Mouse (Mus musculus) midbrain, embryonic 15.5 days (tissue): ENCODE measurements at regions not wholly inside any gene's neighbourhood (a gene's known extent, or its start where the extent isn't known, plus 50 kb on each side); places are given as distances from the start of the nearest gene placed in this dataset.
A peak's percentile ranks its signal among the peaks of the same experiment; 100 is the strongest.

Experiments used
- ATAC-seq: fragments of 200-750 bp; cut with Nextera tagmentation; replicated peaks from 2 replicates; pipeline ENCODE4 v1.8.0; 2017; ENCODE audit warnings: moderate TSS enrichment
- H3K27ac ChIP-seq: fragments of 300-500 bp; sonication (generic); 2 replicates; pipeline ENCODE4 v1.5.1; 2015; ENCODE audit warnings: mild to moderate bottlenecking, inconsistent platforms
- H3K27me3 ChIP-seq: fragments of 300-500 bp; sonication (generic); replicated peaks from 2 replicates; pipeline ENCODE4 v1.6.1; 2015; ENCODE audit warnings: inconsistent platforms
- H3K36me3 ChIP-seq: fragments of 300-500 bp; sonication (generic); replicated peaks from 2 replicates; pipeline ENCODE4 v1.6.1; 2015; ENCODE audit warnings: inconsistent platforms
- H3K4me1 ChIP-seq: fragments of 300-500 bp; sonication (generic); 2 replicates; pipeline ENCODE4 v1.6.1; 2015; ENCODE audit warnings: inconsistent platforms
- H3K4me2 ChIP-seq: fragments of 300-500 bp; sonication (generic); 2 replicates; pipeline ENCODE4 v1.6.1; 2015; ENCODE audit warnings: inconsistent platforms, mild to moderate bottlenecking, moderate library complexity
- H3K4me3 ChIP-seq: fragments of 300-500 bp; sonication (generic); 2 replicates; pipeline ENCODE4 v1.5.1; 2015; ENCODE audit warnings: mild to moderate bottlenecking, inconsistent platforms
- H3K9ac ChIP-seq: fragments of 300-500 bp; sonication (generic); 2 replicates; pipeline ENCODE4 v1.6.1; 2015; ENCODE audit warnings: mild to moderate bottlenecking, inconsistent platforms
- H3K9me3 ChIP-seq: fragments of 300-500 bp; sonication (generic); 2 replicates; pipeline ENCODE4 v1.6.1; 2016; ENCODE audit warnings: inconsistent platforms
- WGBS: fragments of 180-500 bp; shearing (Covaris S2); methylation state at CpG from one replicate; pipeline ENCODE4 v1.1.7; 2015; ENCODE audit warnings: mixed read lengths; 5-methylcytosine and 5-hydroxymethylcytosine counted together

DNA sequence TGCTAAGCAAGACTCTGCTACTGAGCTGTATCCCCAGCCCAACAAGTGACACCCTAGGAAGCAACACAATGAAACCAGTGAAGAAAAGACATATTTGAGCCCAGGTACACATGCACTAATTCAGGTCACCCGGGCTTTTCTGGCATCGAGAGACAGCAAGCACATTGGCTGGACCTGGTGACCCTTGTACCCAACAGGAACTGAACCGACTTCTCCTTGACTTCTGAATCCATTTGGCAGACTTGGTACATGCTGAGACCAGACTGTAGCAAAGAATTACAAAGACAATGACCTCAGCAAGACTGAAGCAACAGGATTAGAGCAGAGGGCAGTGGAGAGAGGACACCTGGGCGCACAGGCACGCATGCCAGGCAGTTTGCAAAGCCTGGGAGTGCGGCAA, 79.1 kb downstream of the Sema4f start:
- no peak for ATAC-seq
- no peak overlapping the region for H3K27ac ChIP-seq
- no peaks in the 10 kb centered on the region for H3K36me3 ChIP-seq
- no peak overlapping the region for H3K4me3 ChIP-seq
- H3K4me2 ChIP-seq: no peak overlapping the region
- no peaks in the 10 kb centered on the region for H3K27me3 ChIP-seq
- no peaks in the 10 kb centered on the region for H3K4me1 ChIP-seq
- WGBS: 67% methylated on average over 6 of the region's 6 CpGs
- no peak overlapping the region for H3K9ac ChIP-seq
- no peaks in the 10 kb centered on the region for H3K9me3 ChIP-seq

DNA sequence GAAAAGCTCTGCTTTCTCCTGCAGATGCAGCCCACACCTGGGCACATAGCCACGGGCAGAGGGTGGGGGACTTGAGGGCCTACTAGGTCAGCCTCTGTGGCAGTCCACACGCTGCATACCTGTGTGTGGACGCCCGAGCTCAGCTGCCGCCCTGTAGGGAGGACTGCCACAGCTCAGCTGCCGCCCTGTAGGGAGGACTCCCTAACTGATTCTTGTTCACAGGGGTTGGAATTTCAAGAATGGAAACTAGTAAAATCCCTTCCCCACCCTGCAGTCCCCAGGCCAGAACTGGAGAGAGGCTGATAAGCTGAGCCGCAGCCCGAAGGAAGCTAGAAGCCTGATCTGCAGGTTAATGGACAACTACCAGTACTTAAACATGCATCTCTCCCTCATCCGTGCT, 82.0 kb upstream of the Hk2 start:
- ATAC-seq: no peak
- Histone ChIP-seq H3K4me2 (no peak overlapping the region), H3K4me1 (no peaks in the 10 kb centered on the region), H3K9ac (no peak overlapping the region), H3K4me3 (no peak overlapping the region), H3K27ac (no peak overlapping the region), H3K9me3 (no peaks in the 10 kb centered on the region), H3K36me3 (no peaks in the 10 kb centered on the region), H3K27me3 (no peaks in the 10 kb centered on the region)
- WGBS: 90% methylated on average over 9 of the region's 9 CpGs

DNA sequence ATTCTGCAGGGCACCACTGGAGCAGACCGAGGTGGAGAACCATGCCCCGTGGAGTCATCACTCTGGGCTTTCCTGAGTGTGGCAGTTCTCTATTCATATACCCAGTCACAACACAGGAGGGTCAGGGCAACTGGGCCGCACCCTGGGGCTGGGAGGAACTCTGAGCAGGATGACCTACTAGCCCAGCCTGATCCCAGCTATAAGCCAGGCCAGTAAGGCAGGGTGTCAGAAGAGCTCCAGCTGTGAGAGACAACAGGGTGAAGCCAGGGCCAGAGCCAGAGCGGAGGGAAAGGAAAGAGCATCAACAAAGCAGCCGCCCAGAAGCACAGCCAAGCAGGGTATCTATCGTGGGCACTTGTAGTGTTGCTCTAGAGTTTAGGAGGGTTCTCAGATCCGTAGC, 81.1 kb upstream of the Hk2 start:
- Histone ChIP-seq H3K4me3 (no peak overlapping the region), H3K4me2 (no peak overlapping the region), H3K36me3 (no peaks in the 10 kb centered on the region), H3K9me3 (no peaks in the 10 kb centered on the region), H3K9ac (no peak overlapping the region), H3K27me3 (no peaks in the 10 kb centered on the region), H3K27ac (no peak overlapping the region), H3K4me1 (no peaks in the 10 kb centered on the region)
- no peak for ATAC-seq
- 67% methylated on average over 7 of the region's 7 CpGs for WGBS

DNA sequence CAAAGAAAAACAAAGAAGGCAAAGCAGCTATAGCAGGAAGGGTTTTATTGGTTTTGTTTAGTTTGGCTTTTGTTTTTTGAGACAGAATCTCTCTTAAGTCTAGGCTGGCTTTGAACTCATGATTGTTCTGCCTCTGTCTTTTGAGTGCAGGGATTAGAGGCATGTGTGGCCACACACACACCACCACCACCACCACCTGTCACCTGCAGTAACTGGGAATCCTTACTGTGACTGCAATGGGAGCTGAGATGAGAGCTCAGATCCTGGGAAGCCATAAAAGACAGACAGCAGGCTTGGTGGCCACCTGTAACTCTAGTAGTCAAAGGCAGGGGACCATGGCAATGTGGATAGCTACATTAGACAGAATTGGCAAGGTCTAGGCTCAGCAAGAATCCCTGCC, 80.5 kb upstream of the Hk2 start:
- no peaks in the 10 kb centered on the region for H3K9me3 ChIP-seq
- no peak overlapping the region for H3K27ac ChIP-seq
- H3K4me3 ChIP-seq: no peak overlapping the region
- no peak overlapping the region for H3K4me2 ChIP-seq
- H3K9ac ChIP-seq: no peak overlapping the region
- no peaks in the 10 kb centered on the region for H3K27me3 ChIP-seq
- no peak for ATAC-seq
- no peaks in the 10 kb centered on the region for H3K36me3 ChIP-seq
- H3K4me1 ChIP-seq: no peaks in the 10 kb centered on the region

DNA sequence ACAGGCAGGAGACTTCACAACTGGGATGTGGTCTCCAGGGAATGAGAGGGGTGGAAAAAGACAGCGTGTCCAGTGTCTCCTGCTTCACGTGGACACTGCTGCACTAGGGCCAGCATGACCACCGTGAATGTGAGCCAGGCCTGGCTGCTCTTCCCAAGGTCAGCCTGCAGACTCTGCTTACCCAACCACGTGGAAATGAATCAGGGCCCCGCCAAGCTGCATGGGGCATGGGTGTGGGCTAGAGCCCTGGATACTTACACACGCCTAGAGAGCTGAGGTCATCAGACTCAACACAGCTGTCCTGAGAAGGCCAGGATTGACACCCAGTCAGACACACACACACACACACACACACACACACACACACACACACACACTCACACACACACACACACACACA, 80.1 kb upstream of the Hk2 start:
- Histone ChIP-seq H3K4me3 (no peak overlapping the region), H3K9ac (no peak overlapping the region), H3K4me2 (no peak overlapping the region), H3K27ac (no peak overlapping the region), H3K36me3 (no peaks in the 10 kb centered on the region), H3K4me1 (no peaks in the 10 kb centered on the region), H3K27me3 (no peaks in the 10 kb centered on the region), H3K9me3 (no peaks in the 10 kb centered on the region)
- ATAC-seq: no peak
- WGBS: 78% methylated on average over 6 of the region's 6 CpGs

DNA sequence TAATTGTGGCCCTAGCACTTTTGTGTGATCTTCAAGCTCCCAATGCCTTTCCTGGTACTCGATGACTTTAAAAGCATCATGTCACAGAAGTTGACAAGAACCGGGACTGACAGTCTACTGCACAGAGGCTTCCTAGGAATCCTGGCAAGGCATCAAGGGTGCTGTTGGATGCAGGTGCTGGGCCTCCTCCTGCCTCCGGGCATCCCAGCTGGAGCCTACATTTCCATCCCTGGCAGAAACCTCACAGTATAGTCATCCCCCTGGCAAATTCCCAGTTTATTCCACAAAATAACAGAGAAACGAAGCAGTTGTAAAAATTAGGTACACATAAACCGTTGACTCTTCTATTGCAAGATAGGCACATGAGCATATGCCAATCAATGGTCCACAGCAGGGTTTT, 78.8 kb upstream of the Hk2 start:
- Histone ChIP-seq H3K4me2 (no peak overlapping the region), H3K27me3 (no peaks in the 10 kb centered on the region), H3K36me3 (no peaks in the 10 kb centered on the region), H3K9me3 (no peaks in the 10 kb centered on the region), H3K27ac (no peak overlapping the region), H3K4me3 (no peak overlapping the region), H3K4me1 (no peaks in the 10 kb centered on the region), H3K9ac (no peak overlapping the region)
- ATAC-seq: no peak
- WGBS: 78% methylated on average over 5 of the region's 5 CpGs

DNA sequence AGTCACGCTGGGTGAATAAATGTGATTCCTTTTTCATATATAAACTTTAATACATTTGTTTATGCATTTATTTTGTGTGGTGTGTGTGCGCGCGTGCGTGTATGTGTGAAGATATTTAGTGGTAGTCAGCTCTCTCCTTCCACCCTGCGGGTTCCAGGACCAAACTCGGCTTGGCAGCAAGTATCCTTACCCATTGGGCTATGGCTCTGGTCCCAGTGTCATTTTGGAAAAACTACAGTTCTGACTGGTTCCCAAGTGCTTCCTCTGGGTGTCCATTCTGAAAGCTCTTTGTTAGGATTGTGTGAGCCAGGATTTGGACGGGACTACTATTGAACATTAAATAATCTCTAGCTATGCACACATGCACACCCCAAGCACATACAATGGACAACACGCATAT, 76.3 kb upstream of the Hk2 start:
- Histone ChIP-seq H3K4me1 (no peaks in the 10 kb centered on the region), H3K4me2 (no peak overlapping the region), H3K36me3 (no peaks in the 10 kb centered on the region), H3K27me3 (no peaks in the 10 kb centered on the region), H3K9me3 (no peaks in the 10 kb centered on the region), H3K4me3 (no peak overlapping the region), H3K9ac (no peak overlapping the region), H3K27ac (no peak overlapping the region)
- no peak for ATAC-seq
- WGBS: 95% methylated on average over 9 of the region's 9 CpGs

DNA sequence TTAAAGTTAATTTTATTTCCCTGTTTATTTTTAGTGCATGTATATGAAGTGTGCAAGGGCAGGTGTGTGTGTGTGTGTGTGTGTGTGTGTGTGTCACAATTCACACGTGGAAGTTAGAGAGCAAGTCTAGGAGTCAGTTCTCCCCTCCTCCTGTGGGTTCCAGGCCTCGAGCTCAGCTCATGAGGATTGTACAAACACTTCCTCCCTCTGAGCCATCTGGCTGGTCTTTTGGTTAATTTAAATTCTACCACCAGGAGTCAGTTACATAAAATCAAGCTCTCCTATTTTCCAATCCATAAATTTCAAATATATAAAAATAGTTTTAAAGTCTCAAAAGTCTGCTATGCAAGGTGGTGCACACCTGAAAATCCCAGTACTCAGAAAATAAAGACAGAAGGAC, 73.3 kb upstream of the Hk2 start:
- Histone ChIP-seq H3K4me1 (no peaks in the 10 kb centered on the region), H3K27ac (no peak overlapping the region), H3K36me3 (no peaks in the 10 kb centered on the region), H3K27me3 (no peaks in the 10 kb centered on the region), H3K4me2 (no peak overlapping the region), H3K9me3 (no peaks in the 10 kb centered on the region), H3K4me3 (no peak overlapping the region), H3K9ac (no peak overlapping the region)
- 67% methylated on average over 2 of the region's 2 CpGs for WGBS
- no peak for ATAC-seq

DNA sequence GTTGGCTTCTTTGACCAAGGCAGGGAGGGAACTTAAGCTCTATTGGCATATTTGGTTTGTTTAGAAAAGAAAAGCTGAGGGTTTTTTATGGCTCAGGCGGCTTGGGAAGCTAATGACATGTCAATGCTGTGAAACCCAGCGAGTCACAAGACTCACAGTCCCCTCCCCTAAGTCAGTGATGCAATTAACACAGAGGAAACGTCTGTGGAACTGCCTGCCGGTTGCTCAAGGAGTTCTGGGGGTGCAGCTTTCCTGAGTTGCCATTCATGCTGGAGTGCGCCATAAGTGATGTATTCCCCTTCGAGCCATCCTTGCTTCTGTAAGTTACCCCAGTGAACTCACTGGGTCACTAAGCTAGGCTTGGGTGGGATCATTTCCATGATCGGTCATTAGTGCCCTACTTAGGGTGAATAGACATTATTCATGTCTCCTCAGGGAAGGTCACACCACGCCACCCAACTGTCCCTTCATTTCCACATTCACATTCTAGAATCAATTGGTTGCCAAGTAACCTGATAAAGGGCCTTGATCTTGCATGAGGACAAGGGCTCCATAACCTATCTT, 72.4 kb upstream of the Hk2 start:
- Histone ChIP-seq H3K36me3 (no peaks in the 10 kb centered on the region), H3K4me1 (no peaks in the 10 kb centered on the region), H3K9ac (no peak overlapping the region), H3K4me3 (no peak overlapping the region), H3K27ac (no peak overlapping the region), H3K9me3 (no peaks in the 10 kb centered on the region), H3K4me2 (no peak overlapping the region), H3K27me3 (no peaks in the 10 kb centered on the region)
- WGBS: 81% methylated on average over 8 of the region's 8 CpGs
- no peak for ATAC-seq

DNA sequence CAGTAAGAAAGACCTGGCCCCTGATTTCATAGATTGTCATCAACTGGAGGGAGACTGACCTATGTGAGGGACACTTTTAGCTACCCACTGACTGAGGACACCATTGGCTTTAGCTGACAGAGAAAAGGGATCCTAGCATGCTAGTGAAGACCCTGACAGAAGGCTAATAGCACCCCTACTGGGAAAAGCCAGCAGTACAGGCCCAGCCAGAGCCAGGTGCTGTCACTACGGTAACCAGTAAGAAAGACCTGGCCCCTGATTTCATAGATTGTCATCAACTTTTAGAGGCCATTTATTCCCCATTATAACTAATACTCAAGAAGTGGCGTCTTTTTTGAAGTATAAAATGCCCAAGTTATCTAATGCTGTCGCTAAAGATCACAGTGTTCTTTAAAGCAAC, 70.2 kb upstream of the Hk2 start:
- 0 out of 2 replicates have a peak, but pooled peaks have one; percentile 6 for ATAC-seq
- Histone ChIP-seq H3K9ac (no peak overlapping the region), H3K9me3 (no peaks in the 10 kb centered on the region), H3K4me2 (no peak overlapping the region), H3K4me3 (no peak overlapping the region), H3K4me1 (no peaks in the 10 kb centered on the region), H3K27ac (no peak overlapping the region), H3K36me3 (no peaks in the 10 kb centered on the region), H3K27me3 (no peaks in the 10 kb centered on the region)
- 54% methylated on average over 3 of the region's 3 CpGs for WGBS

DNA sequence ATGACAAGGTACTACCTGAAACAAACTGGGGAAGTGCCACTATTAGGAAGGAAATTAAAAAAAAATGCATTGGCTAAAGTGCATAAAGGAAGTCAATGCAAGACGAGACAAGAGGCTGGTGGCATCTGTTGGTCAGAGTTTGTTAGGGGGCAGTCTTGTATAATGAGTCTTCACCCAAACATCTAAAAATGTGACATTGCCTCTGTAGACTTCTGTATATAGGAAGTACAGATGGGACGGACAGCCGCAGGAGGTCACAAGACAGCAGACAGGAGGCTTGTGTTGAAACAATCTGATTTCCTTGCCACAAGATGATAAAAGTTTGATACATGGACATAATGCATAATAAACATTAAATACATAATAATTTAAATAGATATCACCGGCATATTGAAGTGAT, 69.6 kb upstream of the Hk2 start:
- ATAC-seq: no peak
- 83% methylated on average over 4 of the region's 4 CpGs for WGBS
- H3K4me2 ChIP-seq: no peak overlapping the region

DNA sequence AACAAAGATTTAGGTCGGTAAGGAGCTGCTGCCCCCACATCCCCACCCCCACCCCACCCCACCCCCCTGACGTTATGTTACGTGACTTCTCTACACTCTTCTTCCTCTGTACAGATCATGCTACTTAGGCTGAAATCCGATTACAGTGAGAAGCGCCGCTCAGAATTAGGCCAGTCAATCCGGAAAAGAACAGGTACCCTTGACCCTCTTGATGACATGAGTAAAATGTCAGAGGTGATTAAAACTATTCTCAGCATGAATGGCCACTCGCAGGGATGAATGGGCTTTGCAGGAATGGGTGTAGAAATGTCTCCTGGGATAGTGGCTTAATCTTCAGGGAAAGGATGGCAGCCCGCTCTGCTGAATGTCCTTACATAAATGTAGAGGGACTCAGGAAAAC, 63.0 kb upstream of the Hk2 start:
- no peak for ATAC-seq
- Histone ChIP-seq H3K4me2 (no peak overlapping the region), H3K27ac (no peak overlapping the region), H3K4me1 (no peaks in the 10 kb centered on the region), H3K4me3 (no peak overlapping the region), H3K9me3 (no peaks in the 10 kb centered on the region), H3K36me3 (no peaks in the 10 kb centered on the region), H3K9ac (no peak overlapping the region), H3K27me3 (no peaks in the 10 kb centered on the region)
- WGBS: 56% methylated on average over 9 of the region's 9 CpGs

More for the DNA sequence above, 69.6 kb upstream of the Hk2 start:
- no peak overlapping the region for H3K4me3 ChIP-seq
- no peaks in the 10 kb centered on the region for H3K36me3 ChIP-seq
- no peaks in the 10 kb centered on the region for H3K4me1 ChIP-seq
- H3K27me3 ChIP-seq: no peaks in the 10 kb centered on the region
- H3K9ac ChIP-seq: no peak overlapping the region
- no peak overlapping the region for H3K27ac ChIP-seq
- no peaks in the 10 kb centered on the region for H3K9me3 ChIP-seq

DNA sequence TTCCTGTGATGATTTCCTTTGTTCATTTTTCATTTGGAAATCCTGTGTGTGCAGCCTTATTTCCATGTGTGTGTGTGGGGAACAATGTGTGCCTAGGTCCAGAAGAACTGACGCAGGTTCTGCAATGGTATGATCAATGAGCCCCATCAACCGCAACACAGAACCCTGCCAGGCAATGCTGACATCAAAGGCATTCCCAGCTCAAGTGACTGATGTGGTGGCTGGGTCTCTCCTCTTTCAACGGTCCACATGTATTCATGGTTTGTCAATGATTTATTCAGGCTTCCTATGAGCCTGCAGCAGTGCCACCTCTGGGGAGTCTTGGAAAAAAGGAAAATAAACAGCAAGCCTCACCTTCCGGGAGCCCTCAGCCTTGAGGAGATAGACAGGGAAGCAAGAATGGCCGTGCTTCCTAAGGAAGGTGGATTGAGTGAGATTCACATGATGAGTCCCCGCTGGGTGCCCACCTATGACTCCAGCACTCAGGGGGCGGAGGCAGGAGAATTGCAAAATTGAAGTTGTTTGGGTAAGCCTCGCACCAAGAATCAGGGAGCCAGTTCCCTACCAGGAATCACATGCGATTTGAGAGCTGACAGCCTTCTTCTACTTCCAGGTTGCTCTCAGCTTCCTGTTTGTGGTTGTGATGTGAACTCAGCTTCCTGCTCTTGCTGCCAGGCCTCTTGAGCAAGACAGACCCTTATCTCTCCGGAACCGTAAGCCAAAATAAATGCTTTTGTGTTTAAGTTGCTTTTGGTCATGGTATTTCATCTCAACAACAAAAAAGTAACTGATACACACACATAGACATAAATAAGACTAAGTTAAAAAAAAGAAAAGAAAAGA, 61.2 kb upstream of the Hk2 start:
- Histone ChIP-seq H3K9ac (no peak overlapping the region), H3K4me2 (no peak overlapping the region), H3K9me3 (no peaks in the 10 kb centered on the region), H3K36me3 (no peaks in the 10 kb centered on the region), H3K4me1 (no peaks in the 10 kb centered on the region), H3K27me3 (no peaks in the 10 kb centered on the region), H3K27ac (no peak overlapping the region), H3K4me3 (no peak overlapping the region)
- no peak for ATAC-seq
- WGBS: 77% methylated on average over 11 of the region's 11 CpGs
